ENCODE assay signal across 8 mouse cellular contexts in the genomic region with DNA sequence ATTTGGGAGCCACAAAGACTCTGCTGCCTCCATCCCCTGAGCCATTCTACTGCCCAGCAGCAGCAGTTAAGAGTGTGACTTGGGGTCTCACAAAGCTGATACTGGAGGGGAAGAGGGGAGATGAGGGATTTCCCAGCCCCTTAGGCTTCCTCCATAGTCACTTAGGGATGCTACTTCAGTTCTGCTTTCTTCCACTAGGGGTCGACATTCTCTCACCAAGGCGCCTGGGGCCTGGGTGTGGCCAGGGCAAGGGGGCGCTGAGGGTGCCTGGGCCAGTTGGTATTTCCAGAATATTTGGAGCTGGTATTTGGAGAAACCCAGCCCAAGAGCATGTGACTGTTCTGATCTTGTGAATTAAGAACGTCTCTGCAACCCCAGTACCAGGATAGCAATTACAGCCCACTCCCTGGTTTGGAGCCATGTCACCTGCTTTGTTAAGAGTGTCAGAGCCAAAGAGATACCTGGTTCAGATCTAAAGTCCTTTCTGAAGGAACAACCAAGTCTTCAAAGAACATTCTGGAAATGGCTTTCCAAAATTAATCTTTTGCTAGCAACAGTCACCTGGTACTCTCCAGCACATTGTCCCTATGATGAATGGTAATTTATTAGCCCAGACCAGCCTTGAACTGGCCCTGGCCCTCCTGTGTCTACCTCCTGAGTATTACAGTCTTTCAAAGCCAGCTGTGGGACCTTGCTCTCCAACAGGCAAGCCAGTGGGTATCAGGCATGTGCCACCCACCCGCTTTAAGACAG. TPM values are rescaled to one million over a fixed set of nuclear protein-coding genes. Genes with fewer than 3 reads are reported as not detected.
DNase-seq lines count a peak whose midpoint lies in the region; ATAC-seq and TF ChIP-seq lines count a peak whose summit lies in the region.

No protein-coding gene starts in this region.

- H3K27ac ChIP-seq in MEL (ENCODE audit: control insufficient read depth, low read depth, low read length) = no peak overlapping the region
- no peak overlapping the region for H3K27ac ChIP-seq in gastrocnemius, adult 2 months
- H3K27ac ChIP-seq in kidney, embryonic 16.5 days (ENCODE audit: low read length) = peak overlapping the region; percentile 28; the same call in 1 of the 2 replicates
- no peak overlapping the region for H3K27ac ChIP-seq in liver, embryonic 11.5 days (ENCODE audit: low read depth, low read length)
- H3K27ac ChIP-seq in neural tube, embryonic 11.5 days (ENCODE audit: low read depth, low read length) = no peak overlapping the region

- TF ChIP-seq EP300 in MEL (IDR thresholded peaks at IDR 0.05; ENCODE audit: low read depth in 1 of 2, low read length in 2 of 2) = no peak

- no peaks in the 10 kb centered on the region for H3K36me3 ChIP-seq in MEL (ENCODE audit: control insufficient read depth in 1 of 2, insufficient read depth in 2 of 2, low read length in 2 of 2)
- H3K36me3 ChIP-seq in kidney, embryonic 16.5 days (ENCODE audit: insufficient read depth, low read length) = 0 out of 2 replicates have a peak, but pooled peaks cover 2% of the 10 kb centered on the region
- peaks cover 9% of the 10 kb centered on the region for H3K36me3 ChIP-seq in liver, embryonic 11.5 days (ENCODE audit: control insufficient read depth, insufficient read depth, low read length)
- peaks cover 2% of the 10 kb centered on the region; the same call in 1 of the 2 replicates for H3K36me3 ChIP-seq in neural tube, embryonic 11.5 days (ENCODE audit: control insufficient read depth, insufficient read depth, low read length)

- peak; percentile 9; the same call in 1 of the 2 replicates for ATAC-seq in kidney, embryonic 16.5 days (ENCODE audit: low FRiP score, low TSS enrichment)
- 0 out of 2 replicates have a peak, but pooled peaks have one; percentile 36 for ATAC-seq in liver, embryonic 11.5 days (replicated peaks; ENCODE audit: low FRiP score)
- ATAC-seq in neural tube, embryonic 11.5 days (ENCODE audit: insufficient read depth, low FRiP score, low TSS enrichment) = no peak

- DNase-seq in A20 (ENCODE audit: low read depth, low spot score) = peak; percentile 71
- peak; percentile 70 for DNase-seq in MEL (ENCODE audit: low read depth, low spot score)
- peak; percentile 80 to 84 for DNase-seq in cerebellum, adult 18-20 months
- DNase-seq in gastrocnemius, adult 2 months = peak; percentile 58
- peak; percentile 49 for DNase-seq in liver, embryonic 11.5 days (ENCODE audit: low spot score)
- peak; percentile 69 for DNase-seq in neural tube, embryonic 11.5 days (ENCODE audit: low spot score)
- DNase-seq in testis, postnatal 14 days (ENCODE audit: low spot score) = peak; percentile 28

- peak; percentile 97 to 99 (median 99) for TF ChIP-seq CTCF in MEL (IDR thresholded peaks at IDR 0.05 in 2 of 3, conservative IDR thresholded peaks at IDR 0.05 in 1 of 3; ENCODE audit: control insufficient read depth in 1 of 3, insufficient read depth in 1 of 3, low read depth in 2 of 3, low read length in 3 of 3, poor library complexity in 1 of 3, severe bottlenecking in 1 of 3)
- peak; percentile 100; the same call in 1 of the 2 replicates for TF ChIP-seq CTCF in gastrocnemius, adult 2 months (IDR thresholded peaks at IDR 0.05)

- WGBS in kidney, embryonic 16.5 days = 28% methylated on average over 5 of the region's 5 CpGs
- 27% methylated on average over 5 of the region's 5 CpGs for WGBS in liver, embryonic 11.5 days
- WGBS in neural tube, embryonic 11.5 days = 27% methylated on average over 5 of the region's 5 CpGs

- H3K79me2 ChIP-seq in MEL (ENCODE audit: control insufficient read depth, insufficient read depth, low read length, poor library complexity) = no peaks in the 10 kb centered on the region

- H3K27me3 ChIP-seq in MEL (ENCODE audit: control insufficient read depth in 1 of 2, insufficient read depth in 2 of 2, low read length in 2 of 2) = no peaks in the 10 kb centered on the region
- H3K27me3 ChIP-seq in kidney, embryonic 16.5 days (ENCODE audit: insufficient read depth, low read length) = no peaks in the 10 kb centered on the region
- no peaks in the 10 kb centered on the region for H3K27me3 ChIP-seq in liver, embryonic 11.5 days (replicated peaks; ENCODE audit: control insufficient read depth, insufficient read depth, low read length)
- H3K27me3 ChIP-seq in neural tube, embryonic 11.5 days (ENCODE audit: control insufficient read depth, insufficient read depth, low read length) = no peaks in the 10 kb centered on the region

- no peaks in the 10 kb centered on the region for H3K9me3 ChIP-seq in MEL (replicated peaks; ENCODE audit: insufficient read depth, low read length)
- no peaks in the 10 kb centered on the region for H3K9me3 ChIP-seq in kidney, embryonic 16.5 days (ENCODE audit: low read length)
- H3K9me3 ChIP-seq in liver, embryonic 11.5 days (ENCODE audit: control insufficient read depth, low read length) = no peaks in the 10 kb centered on the region
- no peaks in the 10 kb centered on the region for H3K9me3 ChIP-seq in neural tube, embryonic 11.5 days (ENCODE audit: control insufficient read depth, low read length)

- no peak overlapping the region for H3K9ac ChIP-seq in MEL (ENCODE audit: control insufficient read depth, low read depth, low read length, poor library complexity, severe bottlenecking)
- no peak overlapping the region for H3K9ac ChIP-seq in kidney, embryonic 16.5 days (replicated peaks; ENCODE audit: low read length)
- H3K9ac ChIP-seq in liver, embryonic 11.5 days (ENCODE audit: low read depth, low read length) = no peak overlapping the region
- no peak overlapping the region for H3K9ac ChIP-seq in neural tube, embryonic 11.5 days (ENCODE audit: low read length)

- no peak overlapping the region for H3K4me2 ChIP-seq in kidney, embryonic 16.5 days (replicated peaks; ENCODE audit: low read depth, low read length)
- H3K4me2 ChIP-seq in liver, embryonic 11.5 days = no peak overlapping the region
- H3K4me2 ChIP-seq in neural tube, embryonic 11.5 days (ENCODE audit: low read depth) = no peak overlapping the region

- TF ChIP-seq RAD21 in MEL (IDR thresholded peaks at IDR 0.05; ENCODE audit: low read depth, low read length) = peak; percentile 96

- intact Hi-C loops in gastrocnemius, adult 2 months (cut with DNase I) = loop anchor here (1.0 to 10.0 kb wide), 3 partner anchors 126 to 360 kb away; no protein-coding TSS in a partner anchor

- no peaks in the 10 kb centered on the region for H3K4me1 ChIP-seq in MEL (ENCODE audit: control insufficient read depth in 1 of 2, insufficient read depth in 2 of 2, low read length in 2 of 2)
- H3K4me1 ChIP-seq in kidney, embryonic 16.5 days (ENCODE audit: insufficient read depth, low read length) = peaks cover 9% of the 10 kb centered on the region
- H3K4me1 ChIP-seq in liver, embryonic 11.5 days (replicated peaks; ENCODE audit: control insufficient read depth, insufficient read depth, low read length) = no peaks in the 10 kb centered on the region
- no peaks in the 10 kb centered on the region for H3K4me1 ChIP-seq in neural tube, embryonic 11.5 days (ENCODE audit: control insufficient read depth, insufficient read depth, low read length)

- no peak overlapping the region for H3K4me3 ChIP-seq in MEL (ENCODE audit: control insufficient read depth in 1 of 2, insufficient read depth in 1 of 2, low read depth in 2 of 2, low read length in 2 of 2)
- H3K4me3 ChIP-seq in gastrocnemius, adult 2 months = no peak overlapping the region
- no peak overlapping the region for H3K4me3 ChIP-seq in kidney, embryonic 16.5 days (ENCODE audit: low read length)
- H3K4me3 ChIP-seq in liver, embryonic 11.5 days (ENCODE audit: low read depth, low read length) = no peak overlapping the region
- no peak overlapping the region for H3K4me3 ChIP-seq in neural tube, embryonic 11.5 days (ENCODE audit: low read depth, low read length)

- no peak for TF ChIP-seq POLR2A in MEL (IDR thresholded peaks at IDR 0.05; ENCODE audit: control insufficient read depth in 1 of 2, insufficient read depth in 1 of 2, low read depth in 1 of 2, low read length in 2 of 2, poor library complexity in 1 of 2)

TF ChIP-seq in MEL, 35 proteins besides CTCF, POLR2A, EP300 and RAD21:
- TF ChIP-seq MYC (IDR thresholded peaks at IDR 0.05; ENCODE audit: low read depth, low read length) (no peak), SMC3 (IDR thresholded peaks at IDR 0.05; ENCODE audit: low read depth, low read length) (peak; percentile 98), ZC3H11A (IDR thresholded peaks at IDR 0.05; ENCODE audit: low read depth, low read length) (peak; percentile 95)

RNA-seq across cellular contexts. Expression of a gene that starts 42.7 kb away (rescaled TPM):
- 7.0 and 9.4 TPM in 2 replicates for total RNA-seq in MEL (2012; rRNA removed)
- polyA plus RNA-seq in MEL (2012; ENCODE audit: insufficient read depth in 1 of 2, insufficient read length in 2 of 2, low read depth in 1 of 2, low replicate concordance in 2 of 2, missing spikeins in 1 of 2) = 10 to 100 TPM in 1 of 2 experiments, not detected in 1; 10.8 TPM
- total RNA-seq in gastrocnemius, adult 2 months (2021) = 10 to 100 TPM in 1 of 2 experiments, 1 to 10 TPM in 1; 8.7 to 10.6 TPM
- 22.6 and 26.3 TPM in 2 replicates for polyA plus RNA-seq in kidney, embryonic 16.5 days (2015; fragmentation: Nextera tagmentation; extraction: Ambion mirVana)
- polyA plus RNA-seq in liver, embryonic 11.5 days (2014; fragmentation: Nextera tagmentation; extraction: Ambion mirVana) = 11.5 and 12.9 TPM in 2 replicates
- polyA plus RNA-seq in neural tube, embryonic 11.5 days (2014; fragmentation: Nextera tagmentation; extraction: Ambion mirVana) = 17.9 and 18.2 TPM in 2 replicates

RNA-seq across cellular contexts. Expression of a gene that starts 42.8 kb away (rescaled TPM):
- 36.8 and 39.6 TPM in 2 replicates for total RNA-seq in MEL (2012; rRNA removed)
- polyA plus RNA-seq in MEL (2012; ENCODE audit: insufficient read depth in 1 of 2, insufficient read length in 2 of 2, low read depth in 1 of 2, low replicate concordance in 2 of 2, missing spikeins in 1 of 2) = 10 to 100 TPM in 1 of 2 experiments, not detected in 1; 63.0 TPM
- 10 to 100 TPM; 25.9 to 26.6 TPM for total RNA-seq in gastrocnemius, adult 2 months (2021)
- polyA plus RNA-seq in kidney, embryonic 16.5 days (2015; fragmentation: Nextera tagmentation; extraction: Ambion mirVana) = 63.0 and 64.0 TPM in 2 replicates
- 51.6 and 53.5 TPM in 2 replicates for polyA plus RNA-seq in liver, embryonic 11.5 days (2014; fragmentation: Nextera tagmentation; extraction: Ambion mirVana)
- 62.4 and 70.7 TPM in 2 replicates for polyA plus RNA-seq in neural tube, embryonic 11.5 days (2014; fragmentation: Nextera tagmentation; extraction: Ambion mirVana)

RNA-seq across cellular contexts. Expression of a gene that starts 57.1 kb away (rescaled TPM):
- total RNA-seq in MEL (2012; rRNA removed) = 45.8 and 55.6 TPM in 2 replicates
- 10 to 100 TPM in 1 of 2 experiments, not detected in 1; 60.1 TPM for polyA plus RNA-seq in MEL (2012; ENCODE audit: insufficient read depth in 1 of 2, insufficient read length in 2 of 2, low read depth in 1 of 2, low replicate concordance in 2 of 2, missing spikeins in 1 of 2)
- 1 to 10 TPM; 6.9 to 8.5 TPM for total RNA-seq in gastrocnemius, adult 2 months (2021)
- 80.3 and 83.9 TPM in 2 replicates for polyA plus RNA-seq in kidney, embryonic 16.5 days (2015; fragmentation: Nextera tagmentation; extraction: Ambion mirVana)
- polyA plus RNA-seq in liver, embryonic 11.5 days (2014; fragmentation: Nextera tagmentation; extraction: Ambion mirVana) = 71.7 and 73.2 TPM in 2 replicates
- polyA plus RNA-seq in neural tube, embryonic 11.5 days (2014; fragmentation: Nextera tagmentation; extraction: Ambion mirVana) = 71.0 and 81.8 TPM in 2 replicates

Comparison
In these comparisons a context has a peak if more than half of its experiments do, and no peak if none do; other contexts are left out.
1. DNase-seq: peak in every context shown above with its lines; median percentile 82 in cerebellum, adult 18-20 months; 71 in A20; 70 in MEL; 69 in neural tube, embryonic 11.5 days; 58 in gastrocnemius, adult 2 months; 49 in liver, embryonic 11.5 days; 28 in testis, postnatal 14 days.